Mouse (Mus musculus): ENCODE data around the gene Mcm2. TPM values are rescaled to one million over a fixed set of nuclear protein-coding genes. Genes with fewer than 3 reads are reported as not detected.

Mcm2 gene
- 66.2 and 71.9 TPM in 2 replicates for polyA plus RNA-seq (2015; fragmentation: Nextera tagmentation; extraction: Ambion mirVana)

- under 1% methylated on average over 33 of the region's 33 CpGs for WGBS
- Histone ChIP-seq H3K4me1 (replicated peaks) (peaks cover 41% of the 10 kb centered on the region), H3K9ac (replicated peaks) (peak within 1 kb of the TSS; percentile 81), H3K4me2 (replicated peaks) (peak within 1 kb of the TSS; percentile 88), H3K36me3 (peaks cover 11% of the 10 kb centered on the region; the same call in 1 of the 2 replicates), H3K9me3 (no peaks in the 10 kb centered on the region), H3K27me3 (no peaks in the 10 kb centered on the region), H3K27ac (peak within 1 kb of the TSS; percentile 75), H3K4me3 (replicated peaks) (peak within 1 kb of the TSS; percentile 63)
- ATAC-seq: peak; percentile 73
Measured at GRCm38 (mm10) chr6:88898534-88899048, at the start of gene Mcm2. TSS of gene Mcm2 (minus strand) at chr6:88898780.

GRCm38 (mm10) chr6:88947771-88948170 lies 49.2 kb upstream of the Mcm2 start:
- ATAC-seq: no peak
- Histone ChIP-seq H3K9ac (replicated peaks) (no peak overlapping the region), H3K36me3 (no peaks in the 10 kb centered on the region), H3K4me3 (replicated peaks) (no peak overlapping the region), H3K4me1 (replicated peaks) (peaks cover 24% of the 10 kb centered on the region), H3K9me3 (no peaks in the 10 kb centered on the region), H3K4me2 (replicated peaks) (no peak overlapping the region), H3K27me3 (peaks cover 6% of the 10 kb centered on the region; the same call in 1 of the 2 replicates), H3K27ac (no peak overlapping the region)

GRCm38 (mm10) chr6:88946442-88946841 lies 47.9 kb upstream of the Mcm2 start:
- ATAC-seq: no peak
- H3K27ac ChIP-seq: no peak overlapping the region
- H3K4me1 ChIP-seq (replicated peaks): peaks cover 38% of the 10 kb centered on the region
- H3K9ac ChIP-seq (replicated peaks): no peak overlapping the region
- 80% methylated on average over 6 of the region's 6 CpGs for WGBS
- no peaks in the 10 kb centered on the region for H3K9me3 ChIP-seq
- no peak overlapping the region for H3K4me3 ChIP-seq (replicated peaks)
- no peaks in the 10 kb centered on the region for H3K36me3 ChIP-seq
- H3K4me2 ChIP-seq (replicated peaks): no peak overlapping the region
- H3K27me3 ChIP-seq: peaks cover 8% of the 10 kb centered on the region; the same call in 1 of the 2 replicates

- H3K9ac ChIP-seq (replicated peaks): no peak overlapping the region
- ATAC-seq: no peak
- no peak overlapping the region for H3K4me3 ChIP-seq (replicated peaks)
- H3K4me1 ChIP-seq (replicated peaks): peaks cover 65% of the 10 kb centered on the region
- H3K9me3 ChIP-seq: no peaks in the 10 kb centered on the region
- peak overlapping the region; percentile 90 for H3K27ac ChIP-seq
- H3K27me3 ChIP-seq: peaks cover 9% of the 10 kb centered on the region; the same call in 1 of the 2 replicates
- 65% methylated on average over 6 of the region's 6 CpGs for WGBS
- no peaks in the 10 kb centered on the region for H3K36me3 ChIP-seq
- H3K4me2 ChIP-seq (replicated peaks): 0 out of 2 replicates have a peak overlapping the region, but pooled peaks have one; percentile 40
Measured at GRCm38 (mm10) chr6:88943666-88944065, 45.1 kb upstream of the Mcm2 start.

GRCm38 (mm10) chr6:88942595-88942994 lies 44.0 kb upstream of the Mcm2 start:
- 0 out of 2 replicates have a peak overlapping the region, but pooled peaks have one; percentile 8 for H3K4me3 ChIP-seq (replicated peaks)

GRCm38 (mm10) chr6:88941628-88942027 lies 43.0 kb upstream of the Mcm2 start:
- Histone ChIP-seq H3K4me2 (replicated peaks) (peak overlapping the region; percentile 40; the same call in 1 of the 2 replicates), H3K9me3 (no peaks in the 10 kb centered on the region), H3K27me3 (peaks cover 9% of the 10 kb centered on the region; the same call in 1 of the 2 replicates), H3K4me1 (replicated peaks) (peaks cover 86% of the 10 kb centered on the region), H3K4me3 (replicated peaks) (no peak overlapping the region), H3K36me3 (no peaks in the 10 kb centered on the region), H3K27ac (peak overlapping the region; percentile 90), H3K9ac (replicated peaks) (no peak overlapping the region; the same call in 1 of the 2 replicates)
- ATAC-seq: no peak
- WGBS: 58% methylated on average over 4 of the region's 4 CpGs

More at GRCm38 (mm10) chr6:88942595-88942994, 44.0 kb upstream of the Mcm2 start:
- no peaks in the 10 kb centered on the region for H3K36me3 ChIP-seq
- peak; percentile 86 for ATAC-seq
- no peaks in the 10 kb centered on the region for H3K9me3 ChIP-seq
- no peak overlapping the region; the same call in 1 of the 2 replicates for H3K9ac ChIP-seq (replicated peaks)
- H3K4me1 ChIP-seq (replicated peaks): peaks cover 76% of the 10 kb centered on the region
- H3K4me2 ChIP-seq (replicated peaks): peak overlapping the region; percentile 40
- WGBS: 4% methylated on average over 8 of the region's 8 CpGs
- peak overlapping the region; percentile 90 for H3K27ac ChIP-seq
- H3K27me3 ChIP-seq: peaks cover 9% of the 10 kb centered on the region; the same call in 1 of the 2 replicates

- peak overlapping the region; percentile 90 for H3K27ac ChIP-seq
Measured at GRCm38 (mm10) chr6:88940090-88940916, 41.7 kb upstream of the Mcm2 start.

GRCm38 (mm10) chr6:88939281-88940089 lies 40.9 kb upstream of the Mcm2 start:
- WGBS: 32% methylated on average over 12 of the region's 12 CpGs
- H3K9ac ChIP-seq (replicated peaks): peak overlapping the region; percentile 41; the same call in 1 of the 2 replicates
- ATAC-seq: no peak
- H3K27me3 ChIP-seq: peaks cover 16% of the 10 kb centered on the region
- peaks cover 99% of the 10 kb centered on the region for H3K4me1 ChIP-seq (replicated peaks)
- no peak overlapping the region for H3K4me3 ChIP-seq (replicated peaks)
- H3K36me3 ChIP-seq: no peaks in the 10 kb centered on the region
- H3K27ac ChIP-seq: peak overlapping the region; percentile 90
- 0 out of 2 replicates have a peak overlapping the region, but pooled peaks have one; percentile 6 for H3K4me2 ChIP-seq (replicated peaks)
- H3K9me3 ChIP-seq: no peaks in the 10 kb centered on the region

More at GRCm38 (mm10) chr6:88940090-88940916, 41.7 kb upstream of the Mcm2 start:
- Histone ChIP-seq H3K36me3 (no peaks in the 10 kb centered on the region), H3K4me3 (replicated peaks) (no peak overlapping the region), H3K9me3 (no peaks in the 10 kb centered on the region), H3K4me2 (replicated peaks) (no peak overlapping the region), H3K27me3 (peaks cover 12% of the 10 kb centered on the region), H3K9ac (replicated peaks) (no peak overlapping the region), H3K4me1 (replicated peaks) (peaks cover 93% of the 10 kb centered on the region)
- ATAC-seq: no peak
- 72% methylated on average over 9 of the region's 9 CpGs for WGBS

GRCm38 (mm10) chr6:88938664-88939055 lies 40.1 kb upstream of the Mcm2 start:
- WGBS: 24% methylated on average over 5 of the region's 5 CpGs
- H3K4me3 ChIP-seq (replicated peaks): no peak overlapping the region
- no peak for ATAC-seq
- peaks cover 17% of the 10 kb centered on the region for H3K27me3 ChIP-seq
- no peak overlapping the region for H3K9ac ChIP-seq (replicated peaks)
- H3K9me3 ChIP-seq: no peaks in the 10 kb centered on the region
- H3K36me3 ChIP-seq: no peaks in the 10 kb centered on the region
- no peak overlapping the region; the same call in 1 of the 2 replicates for H3K4me2 ChIP-seq (replicated peaks)
- peak overlapping the region; percentile 90 for H3K27ac ChIP-seq
- peaks cover 99% of the 10 kb centered on the region for H3K4me1 ChIP-seq (replicated peaks)

- peak; percentile 79 for ATAC-seq
- WGBS: 0% methylated on average over 4 of the region's 4 CpGs
Measured at GRCm38 (mm10) chr6:88937971-88938663, 39.5 kb upstream of the Mcm2 start.

GRCm38 (mm10) chr6:88937214-88937549 lies 38.6 kb upstream of the Mcm2 start:
- 15% methylated on average over 4 of the region's 4 CpGs for WGBS
- no peak overlapping the region for H3K4me3 ChIP-seq (replicated peaks)
- H3K4me1 ChIP-seq (replicated peaks): peaks cover 89% of the 10 kb centered on the region
- H3K9ac ChIP-seq (replicated peaks): no peak overlapping the region
- H3K9me3 ChIP-seq: no peaks in the 10 kb centered on the region
- no peak overlapping the region for H3K4me2 ChIP-seq (replicated peaks)
- H3K27me3 ChIP-seq: peaks cover 22% of the 10 kb centered on the region
- H3K36me3 ChIP-seq: no peaks in the 10 kb centered on the region
- no peak for ATAC-seq
- peak overlapping the region; percentile 90 for H3K27ac ChIP-seq

More at GRCm38 (mm10) chr6:88937971-88938663, 39.5 kb upstream of the Mcm2 start:
- Histone ChIP-seq H3K9ac (replicated peaks) (peak overlapping the region; percentile 1; the same call in 1 of the 2 replicates), H3K27ac (peak overlapping the region; percentile 90), H3K27me3 (peaks cover 22% of the 10 kb centered on the region), H3K4me2 (replicated peaks) (no peak overlapping the region; the same call in 1 of the 2 replicates), H3K9me3 (no peaks in the 10 kb centered on the region), H3K4me3 (replicated peaks) (no peak overlapping the region), H3K4me1 (replicated peaks) (peaks cover 95% of the 10 kb centered on the region), H3K36me3 (no peaks in the 10 kb centered on the region)

Data from midbrain, embryonic 13.5 days (tissue).